In the genomic region with DNA sequence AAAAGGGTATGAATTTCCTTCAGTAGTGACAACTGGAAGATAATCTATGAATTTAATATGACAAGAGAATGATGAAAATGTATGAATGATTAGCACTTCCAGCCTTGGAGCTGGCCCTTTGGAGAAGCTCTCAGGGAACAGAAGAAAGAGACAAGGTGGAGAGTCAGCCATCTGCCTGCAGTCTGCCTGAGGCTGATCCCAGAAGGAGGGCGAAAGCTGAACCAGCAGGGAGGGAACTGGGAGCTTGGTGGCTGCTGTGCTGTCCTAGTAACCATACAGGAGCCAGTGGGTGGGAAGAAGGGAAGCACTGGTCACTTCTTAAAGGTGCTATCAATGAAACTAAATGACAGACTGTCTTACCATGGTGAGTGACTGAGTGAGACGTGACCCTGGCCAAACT, we compare ENCODE assay signal across 11 mouse cellular contexts.
A peak's percentile ranks its signal among the peaks of the same experiment; 100 is the strongest.
DNase-seq lines count a peak whose midpoint lies in the region; ATAC-seq and TF ChIP-seq lines count a peak whose summit lies in the region.
"Had no signal": no experiment of that assay in that cellular context is flagged by ENCODE, and none has a peak within 500 bp of the region (broad histone marks: within the 10 kb centered on the region; RNA-seq: fewer than 3 reads in every experiment).

No protein-coding gene starts in this region.

- H3K4me2 ChIP-seq in liver, embryonic 12.5 days: no peak overlapping the region
- H3K4me2 ChIP-seq in liver, postnatal 0 days (ENCODE audit: low read depth, low read length): no peak overlapping the region
- no peak overlapping the region for H3K4me2 ChIP-seq in forebrain, embryonic 13.5 days
- no peak overlapping the region; the same call in 1 of the 2 replicates for H3K4me2 ChIP-seq in midbrain, embryonic 16.5 days (ENCODE audit: low read length)
- H3K4me2 ChIP-seq: limb, embryonic 15.5 days had no signal

- H3K9ac ChIP-seq in liver, embryonic 12.5 days: no peak overlapping the region
- no peak overlapping the region for H3K9ac ChIP-seq in liver, postnatal 0 days (replicated peaks)
- no peak overlapping the region for H3K9ac ChIP-seq in forebrain, embryonic 13.5 days
- no peak overlapping the region for H3K9ac ChIP-seq in midbrain, embryonic 16.5 days (ENCODE audit: low read depth, low read length)
- H3K9ac ChIP-seq: limb, embryonic 15.5 days had no signal

- peak; percentile 58 for DNase-seq in gastrocnemius, adult 2 months
- no peak for DNase-seq in gastrocnemius, postnatal 36 days
- DNase-seq in liver, postnatal 0 days: no peak
- no peak for DNase-seq in embryo, embryonic 10 days (ENCODE audit: low spot score)
- DNase-seq in right cerebral cortex, postnatal 36 days (ENCODE audit: low spot score in 2 of 2): no peak

- intact Hi-C loops in gastrocnemius, adult 2 months (cut with DNase I): loop anchor here (5.0 kb wide), 1 partner anchor 77 kb away; a partner anchor contains a TSS
- intact Hi-C loops in gastrocnemius, postnatal 36 days (cut with DNase I): no loop called here

- 0 out of 2 replicates have a peak, but pooled peaks cover 5% of the 10 kb centered on the region for H3K4me1 ChIP-seq in liver, embryonic 12.5 days
- H3K4me1 ChIP-seq in liver, postnatal 0 days (ENCODE audit: insufficient read depth): peaks cover 9% of the 10 kb centered on the region
- H3K4me1 ChIP-seq in forebrain, embryonic 13.5 days: peaks cover 60% of the 10 kb centered on the region
- H3K4me1 ChIP-seq in midbrain, embryonic 16.5 days (ENCODE audit: control insufficient read depth, insufficient read depth, low read length): peaks cover 11% of the 10 kb centered on the region

- 74% methylated on average over 2 of the region's 2 CpGs for WGBS in liver, embryonic 12.5 days (ENCODE audit: insufficient replicate concordance)
- WGBS in liver, postnatal 0 days (ENCODE audit: insufficient replicate concordance): 82% methylated on average over 2 of the region's 2 CpGs
- WGBS in forebrain, embryonic 13.5 days: 79% methylated on average over 2 of the region's 2 CpGs
- 56% methylated on average over 2 of the region's 2 CpGs for WGBS in midbrain, embryonic 16.5 days

- H3K9me3 ChIP-seq in liver, embryonic 12.5 days (replicated peaks): no peaks in the 10 kb centered on the region
- no peaks in the 10 kb centered on the region for H3K9me3 ChIP-seq in liver, postnatal 0 days (ENCODE audit: low read length)
- no peaks in the 10 kb centered on the region for H3K9me3 ChIP-seq in forebrain, embryonic 13.5 days (replicated peaks)
- no peaks in the 10 kb centered on the region for H3K9me3 ChIP-seq in midbrain, embryonic 16.5 days (replicated peaks; ENCODE audit: control insufficient read depth, low read length, poor library complexity, severe bottlenecking)
- H3K9me3 ChIP-seq: limb, embryonic 15.5 days had no signal

- TF ChIP-seq CTCF in gastrocnemius, adult 2 months (IDR thresholded peaks at IDR 0.05): no peak
- TF ChIP-seq CTCF in liver, postnatal 0 days (IDR thresholded peaks at IDR 0.05; ENCODE audit: low read depth): no peak

- TF ChIP-seq EP300 in liver, postnatal 0 days (IDR thresholded peaks at IDR 0.05; ENCODE audit: low read depth): no peak

- H3K36me3 ChIP-seq in liver, embryonic 12.5 days: peaks cover 53% of the 10 kb centered on the region
- peaks cover 37% of the 10 kb centered on the region for H3K36me3 ChIP-seq in liver, postnatal 0 days (replicated peaks; ENCODE audit: insufficient read depth, low read length)
- peaks cover 30% of the 10 kb centered on the region for H3K36me3 ChIP-seq in forebrain, embryonic 13.5 days (ENCODE audit: poor library complexity, severe bottlenecking)
- no peaks in the 10 kb centered on the region for H3K36me3 ChIP-seq in midbrain, embryonic 16.5 days (ENCODE audit: control insufficient read depth, insufficient read depth, low read length)

- peak overlapping the region; percentile 77 for H3K27ac ChIP-seq in gastrocnemius, adult 2 months
- 0 out of 2 replicates have a peak overlapping the region, but pooled peaks have one; percentile 16 for H3K27ac ChIP-seq in liver, embryonic 12.5 days
- no peak overlapping the region for H3K27ac ChIP-seq in liver, postnatal 0 days (ENCODE audit: low read depth)
- H3K27ac ChIP-seq in forebrain, embryonic 13.5 days: peak overlapping the region; percentile 28; the same call in 1 of the 2 replicates
- peak overlapping the region; percentile 33; the same call in 1 of the 2 replicates for H3K27ac ChIP-seq in midbrain, embryonic 16.5 days (ENCODE audit: low read length)
- H3K27ac ChIP-seq: left cerebral cortex, adult 2 months; limb, embryonic 15.5 days had no signal

- ATAC-seq in liver, embryonic 12.5 days: 0 out of 2 replicates have a peak, but pooled peaks have one; percentile 28
- no peak for ATAC-seq in liver, postnatal 0 days
- ATAC-seq in forebrain, embryonic 13.5 days: no peak
- 0 out of 2 replicates have a peak, but pooled peaks have one; percentile 25 for ATAC-seq in midbrain, embryonic 16.5 days
- ATAC-seq: intestine, embryonic 16.5 days had no signal

- H3K27me3 ChIP-seq in liver, embryonic 12.5 days (replicated peaks): no peaks in the 10 kb centered on the region
- H3K27me3 ChIP-seq in liver, postnatal 0 days (ENCODE audit: insufficient read depth, low read length): no peaks in the 10 kb centered on the region
- H3K27me3 ChIP-seq in forebrain, embryonic 13.5 days: no peaks in the 10 kb centered on the region
- H3K27me3 ChIP-seq in midbrain, embryonic 16.5 days (ENCODE audit: control insufficient read depth, insufficient read depth, low read depth, low read length): no peaks in the 10 kb centered on the region
- H3K27me3 ChIP-seq: limb, embryonic 15.5 days had no signal

- H3K4me3 ChIP-seq in gastrocnemius, adult 2 months: peak overlapping the region; percentile 22; the same call in 1 of the 2 replicates
- no peak overlapping the region for H3K4me3 ChIP-seq in liver, embryonic 12.5 days
- no peak overlapping the region for H3K4me3 ChIP-seq in liver, postnatal 0 days (ENCODE audit: low read depth, low read length)
- H3K4me3 ChIP-seq in forebrain, embryonic 13.5 days: no peak overlapping the region
- no peak overlapping the region for H3K4me3 ChIP-seq in midbrain, embryonic 16.5 days (ENCODE audit: low read depth, low read length)
- H3K4me3 ChIP-seq: left cerebral cortex, adult 2 months; limb, embryonic 15.5 days had no signal

Comparison
In these comparisons a context has a peak if more than half of its experiments do, and no peak if none do; other contexts are left out.
1. ATAC-seq: peak in liver, embryonic 12.5 days (single experiment) and midbrain, embryonic 16.5 days (single experiment); none in liver, postnatal 0 days (single experiment) and forebrain, embryonic 13.5 days (single experiment).